Mouse (Mus musculus): ENCODE data around the gene Aldh4a1. TPM values are rescaled to one million over a fixed set of nuclear protein-coding genes. Genes with fewer than 3 reads are reported as not detected.

The Aldh4a1 gene
- polyA plus RNA-seq, 1 experiment = 12.0 TPM

GRCm38 (mm10) chr4:139614524-139615260 is 8.0 kb upstream of the Aldh4a1 start:
- Histone ChIP-seq H3K79me2 (ENCODE audit: control insufficient read depth, insufficient read depth) (no peaks in the 10 kb centered on the region), H3K27me3 (ENCODE audit: control insufficient read depth, insufficient read depth, insufficient read length) (no peaks in the 10 kb centered on the region), H3K4me2 (ENCODE audit: low read depth) (no peak overlapping the region), H3ac (ENCODE audit: control insufficient read depth, insufficient read length) (no peak overlapping the region), H3K4me3 (no peak overlapping the region), H3K36me3 (ENCODE audit: control insufficient read depth, insufficient read depth) (peaks cover 48% of the 10 kb centered on the region)
- no peak for TF ChIP-seq MAX (IDR thresholded peaks at IDR 0.05; ENCODE audit: low read depth)
- no peak for TF ChIP-seq TCF3 (IDR thresholded peaks at IDR 0.05; ENCODE audit: insufficient read length, low read depth)
- TF ChIP-seq TCF12 (IDR thresholded peaks at IDR 0.05; ENCODE audit: insufficient read depth, poor library complexity, severe bottlenecking) = no peak
- TF ChIP-seq REST (IDR thresholded peaks at IDR 0.05; ENCODE audit: insufficient read depth, insufficient read length) = no peak
- TF ChIP-seq MYOG (IDR thresholded peaks at IDR 0.05; ENCODE audit: control insufficient read depth in 1 of 3, insufficient read depth in 1 of 3, insufficient read length in 2 of 3, low read depth in 2 of 3) = no peak
- TF ChIP-seq POLR2AphosphoS2 (IDR thresholded peaks at IDR 0.05; ENCODE audit: insufficient read length, low read depth) = no peak
- TF ChIP-seq SRF (IDR thresholded peaks at IDR 0.05; ENCODE audit: control insufficient read depth, insufficient read length, low read depth) = no peak
- no peak for TF ChIP-seq CEBPB (IDR thresholded peaks at IDR 0.05; ENCODE audit: insufficient read depth, poor library complexity, severe bottlenecking)
- no peak for TF ChIP-seq POLR2A (IDR thresholded peaks at IDR 0.05; ENCODE audit: insufficient read length, low read depth)
- TF ChIP-seq MYOD1 (IDR thresholded peaks at IDR 0.05; ENCODE audit: control insufficient read depth in 1 of 3, insufficient read length in 2 of 3, low read depth in 2 of 3) = no peak
- TF ChIP-seq E2F4 (IDR thresholded peaks at IDR 0.05; ENCODE audit: insufficient read depth) = no peak
- TF ChIP-seq USF1 (IDR thresholded peaks at IDR 0.05; ENCODE audit: low read depth) = no peak

- H3K27me3 ChIP-seq (ENCODE audit: control insufficient read depth, insufficient read depth, insufficient read length) = no peaks in the 10 kb centered on the region
- peaks cover 39% of the 10 kb centered on the region for H3K36me3 ChIP-seq (ENCODE audit: control insufficient read depth, insufficient read depth)
- no peaks in the 10 kb centered on the region for H3K79me2 ChIP-seq (ENCODE audit: control insufficient read depth, insufficient read depth)
- no peak overlapping the region for H3K4me2 ChIP-seq (ENCODE audit: low read depth)
- no peak overlapping the region for H3ac ChIP-seq (ENCODE audit: control insufficient read depth, insufficient read length)
- H3K4me3 ChIP-seq = no peak overlapping the region
- TF ChIP-seq POLR2AphosphoS2 (IDR thresholded peaks at IDR 0.05; ENCODE audit: insufficient read length, low read depth) (no peak), MYOD1 (IDR thresholded peaks at IDR 0.05; ENCODE audit: control insufficient read depth in 1 of 3, insufficient read length in 2 of 3, low read depth in 2 of 3) (no peak), REST (IDR thresholded peaks at IDR 0.05; ENCODE audit: insufficient read depth, insufficient read length) (no peak), E2F4 (IDR thresholded peaks at IDR 0.05; ENCODE audit: insufficient read depth) (no peak), TCF3 (IDR thresholded peaks at IDR 0.05; ENCODE audit: insufficient read length, low read depth) (no peak), USF1 (IDR thresholded peaks at IDR 0.05; ENCODE audit: low read depth) (no peak), SRF (IDR thresholded peaks at IDR 0.05; ENCODE audit: control insufficient read depth, insufficient read length, low read depth) (no peak), MYOG (IDR thresholded peaks at IDR 0.05; ENCODE audit: control insufficient read depth in 1 of 3, insufficient read depth in 1 of 3, insufficient read length in 2 of 3, low read depth in 2 of 3) (no peak), TCF12 (IDR thresholded peaks at IDR 0.05; ENCODE audit: insufficient read depth, poor library complexity, severe bottlenecking) (no peak), POLR2A (IDR thresholded peaks at IDR 0.05; ENCODE audit: insufficient read length, low read depth) (no peak), CEBPB (IDR thresholded peaks at IDR 0.05; ENCODE audit: insufficient read depth, poor library complexity, severe bottlenecking) (no peak), MAX (IDR thresholded peaks at IDR 0.05; ENCODE audit: low read depth) (no peak)
Measured at GRCm38 (mm10) chr4:139616276-139617000, 6.2 kb upstream of the Aldh4a1 start.

- Histone ChIP-seq H3K27me3 (ENCODE audit: control insufficient read depth, insufficient read depth, insufficient read length) (no peaks in the 10 kb centered on the region), H3K36me3 (ENCODE audit: control insufficient read depth, insufficient read depth) (peaks cover 39% of the 10 kb centered on the region), H3K4me3 (no peak overlapping the region), H3K79me2 (ENCODE audit: control insufficient read depth, insufficient read depth) (no peaks in the 10 kb centered on the region), H3K4me2 (ENCODE audit: low read depth) (no peak overlapping the region), H3ac (ENCODE audit: control insufficient read depth, insufficient read length) (no peak overlapping the region)
- TF ChIP-seq REST (IDR thresholded peaks at IDR 0.05; ENCODE audit: insufficient read depth, insufficient read length) = no peak
- no peak for TF ChIP-seq E2F4 (IDR thresholded peaks at IDR 0.05; ENCODE audit: insufficient read depth)
- no peak for TF ChIP-seq MAX (IDR thresholded peaks at IDR 0.05; ENCODE audit: low read depth)
- no peak for TF ChIP-seq POLR2A (IDR thresholded peaks at IDR 0.05; ENCODE audit: insufficient read length, low read depth)
- no peak for TF ChIP-seq POLR2AphosphoS2 (IDR thresholded peaks at IDR 0.05; ENCODE audit: insufficient read length, low read depth)
- TF ChIP-seq CEBPB (IDR thresholded peaks at IDR 0.05; ENCODE audit: insufficient read depth, poor library complexity, severe bottlenecking) = no peak
- no peak for TF ChIP-seq SRF (IDR thresholded peaks at IDR 0.05; ENCODE audit: control insufficient read depth, insufficient read length, low read depth)
- no peak for TF ChIP-seq USF1 (IDR thresholded peaks at IDR 0.05; ENCODE audit: low read depth)
- TF ChIP-seq MYOD1 (IDR thresholded peaks at IDR 0.05; ENCODE audit: control insufficient read depth in 1 of 3, insufficient read length in 2 of 3, low read depth in 2 of 3) = no peak
- TF ChIP-seq MYOG (IDR thresholded peaks at IDR 0.05; ENCODE audit: control insufficient read depth in 1 of 3, insufficient read depth in 1 of 3, insufficient read length in 2 of 3, low read depth in 2 of 3) = no peak
- TF ChIP-seq TCF3 (IDR thresholded peaks at IDR 0.05; ENCODE audit: insufficient read length, low read depth) = no peak
- no peak for TF ChIP-seq TCF12 (IDR thresholded peaks at IDR 0.05; ENCODE audit: insufficient read depth, poor library complexity, severe bottlenecking)
Measured at GRCm38 (mm10) chr4:139617001-139617364, 5.7 kb upstream of the Aldh4a1 start.

- Histone ChIP-seq H3K27me3 (ENCODE audit: control insufficient read depth, insufficient read depth, insufficient read length) (no peaks in the 10 kb centered on the region), H3ac (ENCODE audit: control insufficient read depth, insufficient read length) (no peak overlapping the region), H3K4me3 (no peak overlapping the region), H3K4me2 (ENCODE audit: low read depth) (no peak overlapping the region), H3K36me3 (ENCODE audit: control insufficient read depth, insufficient read depth) (peaks cover 15% of the 10 kb centered on the region), H3K79me2 (ENCODE audit: control insufficient read depth, insufficient read depth) (no peaks in the 10 kb centered on the region)
- TF ChIP-seq MYOG (IDR thresholded peaks at IDR 0.05; ENCODE audit: control insufficient read depth in 1 of 3, insufficient read depth in 1 of 3, insufficient read length in 2 of 3, low read depth in 2 of 3) = no peak
- TF ChIP-seq SRF (IDR thresholded peaks at IDR 0.05; ENCODE audit: control insufficient read depth, insufficient read length, low read depth) = no peak
- no peak for TF ChIP-seq E2F4 (IDR thresholded peaks at IDR 0.05; ENCODE audit: insufficient read depth)
- TF ChIP-seq TCF12 (IDR thresholded peaks at IDR 0.05; ENCODE audit: insufficient read depth, poor library complexity, severe bottlenecking) = no peak
- TF ChIP-seq POLR2A (IDR thresholded peaks at IDR 0.05; ENCODE audit: insufficient read length, low read depth) = no peak
- TF ChIP-seq POLR2AphosphoS2 (IDR thresholded peaks at IDR 0.05; ENCODE audit: insufficient read length, low read depth) = no peak
- TF ChIP-seq REST (IDR thresholded peaks at IDR 0.05; ENCODE audit: insufficient read depth, insufficient read length) = no peak
- no peak for TF ChIP-seq USF1 (IDR thresholded peaks at IDR 0.05; ENCODE audit: low read depth)
- TF ChIP-seq CEBPB (IDR thresholded peaks at IDR 0.05; ENCODE audit: insufficient read depth, poor library complexity, severe bottlenecking) = no peak
Measured at GRCm38 (mm10) chr4:139619765-139620164, 2.9 kb upstream of the Aldh4a1 start.
